Comparison of ENCODE assay signal across 9 mouse cellular contexts in genomic region chr4:55480322-55480767, GRCm38 (mm10). TPM values are rescaled to one million over a fixed set of nuclear protein-coding genes. Genes with fewer than 3 reads are reported as not detected.
DNase-seq lines count a peak whose midpoint lies in the region; ATAC-seq and TF ChIP-seq lines count a peak whose summit lies in the region.
"Had no signal": no experiment of that assay in that cellular context is flagged by ENCODE, and none has a peak within 500 bp of the region (broad histone marks: within the 10 kb centered on the region; RNA-seq: fewer than 3 reads in every experiment).

No protein-coding gene starts in this region.

- H3K9me3 ChIP-seq in ES-E14 (ENCODE audit: control insufficient read depth, insufficient read depth, low read depth, low read length) = no peaks in the 10 kb centered on the region
- no peaks in the 10 kb centered on the region for H3K9me3 ChIP-seq in hindbrain, embryonic 13.5 days
- no peaks in the 10 kb centered on the region for H3K9me3 ChIP-seq in lung, embryonic 15.5 days

- peak overlapping the region; percentile 49 for H3K4me2 ChIP-seq in hindbrain, embryonic 13.5 days
- H3K4me2 ChIP-seq in lung, embryonic 15.5 days = peak overlapping the region; percentile 65

- peak; percentile 57 for ATAC-seq in hindbrain, embryonic 13.5 days (ENCODE audit: low FRiP score)
- peak; percentile 42; the same call in 1 of the 2 replicates for ATAC-seq in lung, embryonic 15.5 days (ENCODE audit: borderline replicate concordance, extremely low read depth, low FRiP score, low TSS enrichment)

- peak overlapping the region; percentile 80 for H3K27ac ChIP-seq in ES-E14 (ENCODE audit: insufficient read depth, low read depth, low read length, poor library complexity, severe bottlenecking)
- H3K27ac ChIP-seq in hindbrain, embryonic 13.5 days = no peak overlapping the region
- no peak overlapping the region for H3K27ac ChIP-seq in lung, embryonic 15.5 days

- peaks cover 10 to 19% of the 10 kb centered on the region in 2 experiments for H3K4me1 ChIP-seq in ES-E14 (ENCODE audit: control insufficient read depth in 2 of 2, insufficient read depth in 2 of 2, low read length in 2 of 2, poor library complexity in 1 of 2)
- H3K4me1 ChIP-seq in hindbrain, embryonic 13.5 days (replicated peaks) = peaks cover 22% of the 10 kb centered on the region
- peaks cover 9% of the 10 kb centered on the region for H3K4me1 ChIP-seq in lung, embryonic 15.5 days

- H3K36me3 ChIP-seq in ES-E14 (ENCODE audit: control insufficient read depth, insufficient read depth, low read length, poor library complexity, severe bottlenecking) = no peaks in the 10 kb centered on the region
- no peaks in the 10 kb centered on the region for H3K36me3 ChIP-seq in hindbrain, embryonic 13.5 days
- no peaks in the 10 kb centered on the region for H3K36me3 ChIP-seq in lung, embryonic 15.5 days

- DNase-seq in ES-E14 (ENCODE audit: low read depth, low spot score) = peak; percentile 83
- peak; percentile 92 to 94 for DNase-seq in cerebellum, postnatal 10 days
- DNase-seq in frontal cortex, postnatal 14 days (ENCODE audit: low spot score in 2 of 2) = peak; percentile 16 to 61
- peak; percentile 25 for DNase-seq in layer of hippocampus, adult 9-11 months
- peak; percentile 61 for DNase-seq in ovary, postnatal 10 days (ENCODE audit: low spot score)
- peak; percentile 58 for DNase-seq in thymus, postnatal 0 days (ENCODE audit: low spot score)

- peak overlapping the region; percentile 25 to 64 for H3K4me3 ChIP-seq in ES-E14 (ENCODE audit: insufficient read depth in 1 of 2, low read depth in 1 of 2, low read length in 2 of 2, poor library complexity in 1 of 2, severe bottlenecking in 1 of 2)
- peak overlapping the region; percentile 19; the same call in 1 of the 2 replicates for H3K4me3 ChIP-seq in hindbrain, embryonic 13.5 days
- peak overlapping the region; percentile 28 for H3K4me3 ChIP-seq in lung, embryonic 15.5 days
- H3K4me3 ChIP-seq: erythroblast, embryonic 14.5 days had no signal

- H3K9ac ChIP-seq in ES-E14 (ENCODE audit: insufficient read depth, low read depth, low read length, poor library complexity, severe bottlenecking) = peak overlapping the region; percentile 75
- peak overlapping the region; percentile 29; the same call in 1 of the 2 replicates for H3K9ac ChIP-seq in hindbrain, embryonic 13.5 days
- 0 out of 2 replicates have a peak overlapping the region, but pooled peaks have one; percentile 27 for H3K9ac ChIP-seq in lung, embryonic 15.5 days

- H3K27me3 ChIP-seq in hindbrain, embryonic 13.5 days = no peaks in the 10 kb centered on the region
- no peaks in the 10 kb centered on the region for H3K27me3 ChIP-seq in lung, embryonic 15.5 days

- 20% methylated on average over 25 of the region's 25 CpGs for WGBS in hindbrain, embryonic 13.5 days
- 11% methylated on average over 25 of the region's 25 CpGs for WGBS in lung, embryonic 15.5 days

- in situ Hi-C loops in ES-E14 (cut with MboI; ENCODE audit: low sequenced_read_pairs in 2 of 2, unreplicated experiment in 2 of 2) = no loop called here

TF ChIP-seq in ES-E14, 5 proteins besides CTCF, POLR2A, EP300 and RAD21:
- TF ChIP-seq ZC3H11A (IDR thresholded peaks at IDR 0.05; ENCODE audit: borderline replicate concordance, low read depth, low read length) (no peak; the same call in 1 of the 2 replicates), CHD2 (IDR thresholded peaks at IDR 0.05; ENCODE audit: low read depth, low read length) (no peak), HCFC1 (IDR thresholded peaks at IDR 0.05; ENCODE audit: borderline replicate concordance, insufficient read depth, low read length) (no peak), MAFK (IDR thresholded peaks at IDR 0.05; ENCODE audit: insufficient read depth, low read depth, low read length) (no peak), ZNF384 (IDR thresholded peaks at IDR 0.05; ENCODE audit: low read depth, low read length) (no peak)

RNA-seq across cellular contexts. Expression of gene Klf4, which starts 51.9 kb away (rescaled TPM):
- 55.6 and 98.4 TPM in 2 replicates for total RNA-seq in ES-E14 (2012; rRNA removed)
- 2.3 and 2.7 TPM in 2 replicates for polyA plus RNA-seq in hindbrain, embryonic 13.5 days (2015; fragmentation: Nextera tagmentation; extraction: Ambion mirVana)
- polyA plus RNA-seq in lung, embryonic 15.5 days (2015; fragmentation: Nextera tagmentation; extraction: Ambion mirVana) = 6.4 and 7.2 TPM in 2 replicates
- 3.0 and 3.4 TPM in 2 replicates for polyA plus RNA-seq in thymus, postnatal 0 days (2015; fragmentation: Nextera tagmentation; extraction: Ambion mirVana)

Comparison
In these comparisons a context has a peak if more than half of its experiments do, and no peak if none do; other contexts are left out.
1. DNase-seq: peak in every context shown above with its lines; median percentile 93 in cerebellum, postnatal 10 days; 83 in ES-E14; 61 in ovary, postnatal 10 days; 58 in thymus, postnatal 0 days; 38 in frontal cortex, postnatal 14 days; 25 in layer of hippocampus, adult 9-11 months.